Mouse (Mus musculus) cortical plate, adult 2 months (tissue): ENCODE data around the gene App.

ENCODE experiments used
- CTCF ChIP-seq: fragments of 200-500 bp; IDR thresholded peaks from 2 replicates; pipeline ENCODE4 v1.5.1; 2011; ENCODE audit warnings: mild to moderate bottlenecking, control low read depth, low read length; ENCODE audit not compliant: insufficient read depth; ENCODE audit errors: extremely low read depth
- POLR2A ChIP-seq: fragments of 200-500 bp; IDR thresholded peaks from 2 replicates; pipeline ENCODE4 v1.6.1; 2011; ENCODE audit warnings: mild to moderate bottlenecking, low read length, control low read depth; ENCODE audit not compliant: insufficient read depth; ENCODE audit errors: extremely low read depth

DNA sequence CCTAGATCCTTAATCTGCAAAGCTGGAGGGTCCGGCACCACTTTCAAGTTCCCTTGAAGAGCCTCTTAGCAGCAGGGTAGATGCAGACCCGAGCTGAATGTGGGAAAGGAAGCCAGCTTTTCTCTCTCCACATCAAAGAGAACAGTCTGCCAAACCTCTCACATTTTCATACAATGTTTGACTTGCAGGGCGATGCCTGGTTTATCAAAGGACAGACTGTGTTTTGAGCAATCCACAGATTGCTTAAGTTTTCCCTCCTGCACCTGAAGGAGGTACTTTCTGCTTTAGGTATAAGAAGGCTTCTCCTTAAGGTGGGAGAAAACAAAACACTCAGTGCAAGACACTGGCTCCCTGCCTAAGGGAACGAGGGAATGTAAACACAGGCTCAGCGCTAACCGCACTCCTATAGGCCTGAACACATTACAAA lies 178.1 kb downstream of the App start:
- TF ChIP-seq CTCF (no peak), POLR2A (no peak)
